Mouse (Mus musculus): Measurements from ENCODE around the gene Lmod3. TPM values are rescaled to one million over a fixed set of nuclear protein-coding genes. Genes with fewer than 3 reads are reported as not detected.
A peak's percentile ranks its signal among the peaks of the same experiment; 100 is the strongest.

The Lmod3 gene
- polyA plus RNA-seq, 1 experiment from 2014 or later: 0.11 TPM

- 67% methylated on average over 4 of the region's 4 CpGs for WGBS (ENCODE audit: insufficient replicate concordance)
- TF ChIP-seq EP300 (IDR thresholded peaks at IDR 0.05; ENCODE audit: low read depth): no peak
These were observed 37.3 kb upstream of the Lmod3 start for GRCm38 (mm10) chr6:97289838-97290237.

GRCm38 (mm10) chr6:97289316-97289820 is 36.8 kb upstream of the Lmod3 start:
- DNase-seq: no peak
- peak; percentile 61 for ATAC-seq
- H3K9ac ChIP-seq (replicated peaks): no peak overlapping the region
- H3K27me3 ChIP-seq (ENCODE audit: insufficient read depth, low read length): no peaks in the 10 kb centered on the region
- peaks cover 28% of the 10 kb centered on the region for H3K36me3 ChIP-seq (replicated peaks; ENCODE audit: insufficient read depth, low read length)
- no peaks in the 10 kb centered on the region for H3K9me3 ChIP-seq (ENCODE audit: low read length)
- H3K4me3 ChIP-seq (ENCODE audit: low read depth, low read length): no peak overlapping the region
- peak overlapping the region; percentile 23; the same call in 1 of the 2 replicates for H3K4me2 ChIP-seq (ENCODE audit: low read depth, low read length)
- peaks cover 23% of the 10 kb centered on the region for H3K4me1 ChIP-seq (ENCODE audit: insufficient read depth)
- TF ChIP-seq EP300 (IDR thresholded peaks at IDR 0.05; ENCODE audit: low read depth) (0 out of 2 replicates have a peak, but pooled peaks have one; percentile 8), CTCF (IDR thresholded peaks at IDR 0.05; ENCODE audit: low read depth) (no peak)
- WGBS (ENCODE audit: insufficient replicate concordance): 25% methylated on average over 10 of the region's 10 CpGs
- H3K27ac ChIP-seq (ENCODE audit: low read depth): peak overlapping the region; percentile 83

More at GRCm38 (mm10) chr6:97289838-97290237, 37.3 kb upstream of the Lmod3 start:
- no peak overlapping the region for H3K4me2 ChIP-seq (ENCODE audit: low read depth, low read length)
- H3K27ac ChIP-seq (ENCODE audit: low read depth): peak overlapping the region; percentile 83
- no peak overlapping the region for H3K9ac ChIP-seq (replicated peaks)
- H3K4me1 ChIP-seq (ENCODE audit: insufficient read depth): peaks cover 23% of the 10 kb centered on the region
- H3K9me3 ChIP-seq (ENCODE audit: low read length): no peaks in the 10 kb centered on the region
- H3K36me3 ChIP-seq (replicated peaks; ENCODE audit: insufficient read depth, low read length): peaks cover 28% of the 10 kb centered on the region
- H3K4me3 ChIP-seq (ENCODE audit: low read depth, low read length): no peak overlapping the region
- no peaks in the 10 kb centered on the region for H3K27me3 ChIP-seq (ENCODE audit: insufficient read depth, low read length)
- no peak for ATAC-seq
- DNase-seq: no peak

GRCm38 (mm10) chr6:97288047-97288855 is 35.7 kb upstream of the Lmod3 start:
- H3K9me3 ChIP-seq (ENCODE audit: low read length): no peaks in the 10 kb centered on the region
- ATAC-seq (no peak), DNase-seq (no peak)
- H3K36me3 ChIP-seq (replicated peaks; ENCODE audit: insufficient read depth, low read length): peaks cover 20% of the 10 kb centered on the region
- H3K4me1 ChIP-seq (ENCODE audit: insufficient read depth): peaks cover 18% of the 10 kb centered on the region
- no peak for TF ChIP-seq EP300 (IDR thresholded peaks at IDR 0.05; ENCODE audit: low read depth)
- no peak for TF ChIP-seq CTCF (IDR thresholded peaks at IDR 0.05; ENCODE audit: low read depth)
- 73% methylated on average over 19 of the region's 19 CpGs for WGBS (ENCODE audit: insufficient replicate concordance)
- no peaks in the 10 kb centered on the region for H3K27me3 ChIP-seq (ENCODE audit: insufficient read depth, low read length)
- H3K9ac ChIP-seq (replicated peaks): no peak overlapping the region
- H3K4me3 ChIP-seq (ENCODE audit: low read depth, low read length): no peak overlapping the region
- no peak overlapping the region for H3K4me2 ChIP-seq (ENCODE audit: low read depth, low read length)
- peak overlapping the region; percentile 60 for H3K27ac ChIP-seq (ENCODE audit: low read depth)

- Histone ChIP-seq H3K4me1 (ENCODE audit: insufficient read depth) (peaks cover 11% of the 10 kb centered on the region), H3K4me3 (ENCODE audit: low read depth, low read length) (no peak overlapping the region), H3K27me3 (ENCODE audit: insufficient read depth, low read length) (no peaks in the 10 kb centered on the region), H3K4me2 (ENCODE audit: low read depth, low read length) (no peak overlapping the region), H3K9ac (replicated peaks) (no peak overlapping the region), H3K36me3 (replicated peaks; ENCODE audit: insufficient read depth, low read length) (peaks cover 10% of the 10 kb centered on the region; the same call in 1 of the 2 replicates), H3K27ac (ENCODE audit: low read depth) (no peak overlapping the region), H3K9me3 (ENCODE audit: low read length) (no peaks in the 10 kb centered on the region)
- DNase-seq (no peak), ATAC-seq (no peak)
- 86% methylated on average over 5 of the region's 5 CpGs for WGBS (ENCODE audit: insufficient replicate concordance)
- TF ChIP-seq EP300 (IDR thresholded peaks at IDR 0.05; ENCODE audit: low read depth) (no peak), CTCF (IDR thresholded peaks at IDR 0.05; ENCODE audit: low read depth) (no peak)
These were observed 33.8 kb upstream of the Lmod3 start for GRCm38 (mm10) chr6:97286332-97286731.

- Histone ChIP-seq H3K9me3 (ENCODE audit: low read length) (no peaks in the 10 kb centered on the region), H3K4me3 (ENCODE audit: low read depth, low read length) (no peak overlapping the region), H3K9ac (replicated peaks) (no peak overlapping the region), H3K27me3 (ENCODE audit: insufficient read depth, low read length) (no peaks in the 10 kb centered on the region), H3K4me2 (ENCODE audit: low read depth, low read length) (no peak overlapping the region), H3K27ac (ENCODE audit: low read depth) (no peak overlapping the region), H3K36me3 (replicated peaks; ENCODE audit: insufficient read depth, low read length) (peaks cover 10% of the 10 kb centered on the region; the same call in 1 of the 2 replicates), H3K4me1 (ENCODE audit: insufficient read depth) (peaks cover 5% of the 10 kb centered on the region; the same call in 1 of the 2 replicates)
- ATAC-seq: no peak
- DNase-seq: no peak
- 75% methylated on average over 1 of the region's 1 CpGs for WGBS (ENCODE audit: insufficient replicate concordance)
- TF ChIP-seq EP300 (IDR thresholded peaks at IDR 0.05; ENCODE audit: low read depth) (no peak), CTCF (IDR thresholded peaks at IDR 0.05; ENCODE audit: low read depth) (no peak)
These were observed 31.1 kb upstream of the Lmod3 start for GRCm38 (mm10) chr6:97283676-97284075.

- Histone ChIP-seq H3K4me2 (ENCODE audit: low read depth, low read length) (no peak overlapping the region), H3K4me3 (ENCODE audit: low read depth, low read length) (no peak overlapping the region), H3K36me3 (replicated peaks; ENCODE audit: insufficient read depth, low read length) (no peaks in the 10 kb centered on the region), H3K27me3 (ENCODE audit: insufficient read depth, low read length) (no peaks in the 10 kb centered on the region), H3K27ac (ENCODE audit: low read depth) (no peak overlapping the region), H3K9me3 (ENCODE audit: low read length) (no peaks in the 10 kb centered on the region), H3K9ac (replicated peaks) (no peak overlapping the region; the same call in 1 of the 2 replicates), H3K4me1 (ENCODE audit: insufficient read depth) (peaks cover 3% of the 10 kb centered on the region; the same call in 1 of the 2 replicates)
- TF ChIP-seq CTCF (IDR thresholded peaks at IDR 0.05; ENCODE audit: low read depth) (no peak), EP300 (IDR thresholded peaks at IDR 0.05; ENCODE audit: low read depth) (no peak)
- ATAC-seq (no peak), DNase-seq (no peak)
- WGBS (ENCODE audit: insufficient replicate concordance): 63% methylated on average over 6 of the region's 6 CpGs
These were observed 26.3 kb upstream of the Lmod3 start for GRCm38 (mm10) chr6:97278878-97279277.
